Mouse (Mus musculus) embryonic facial prominence, embryonic 13.5 days (tissue): ENCODE results near the gene Cntn5. TPM values are rescaled to one million over a fixed set of nuclear protein-coding genes. Genes with fewer than 3 reads are reported as not detected.

Experiments
- ATAC-seq: fragments of 200-750 bp; cut with Nextera tagmentation; 2 replicates; pipeline ENCODE4 v1.8.0; 2017; ENCODE audit warnings: low read depth; ENCODE audit not compliant: insufficient number of reproducible peaks, insufficient read depth, low FRiP score, low TSS enrichment
- H3K27ac ChIP-seq: fragments of 300-500 bp; sonication (generic); 2 replicates; pipeline ENCODE4 v1.5.1; 2015; ENCODE audit warnings: moderate library complexity, mild to moderate bottlenecking, inconsistent platforms
- H3K27me3 ChIP-seq: fragments of 300-500 bp; sonication (generic); 2 replicates; pipeline ENCODE4 v1.6.1; 2015; ENCODE audit warnings: mild to moderate bottlenecking, inconsistent platforms
- H3K36me3 ChIP-seq: fragments of 300-500 bp; sonication (generic); 2 replicates; pipeline ENCODE4 v1.6.1; 2015; ENCODE audit warnings: mild to moderate bottlenecking, inconsistent platforms
- H3K4me1 ChIP-seq: fragments of 300-500 bp; sonication (generic); 2 replicates; pipeline ENCODE4 v1.6.1; 2015; ENCODE audit warnings: inconsistent platforms
- H3K4me2 ChIP-seq: fragments of 300-500 bp; sonication (generic); 2 replicates; pipeline ENCODE4 v1.6.1; 2015; ENCODE audit warnings: moderate library complexity, mild to moderate bottlenecking, inconsistent platforms
- H3K4me3 ChIP-seq: fragments of 300-500 bp; sonication (generic); 2 replicates; pipeline ENCODE4 v1.5.1; 2015; ENCODE audit warnings: mild to moderate bottlenecking, inconsistent platforms
- H3K9ac ChIP-seq: fragments of 300-500 bp; sonication (generic); 2 replicates; pipeline ENCODE4 v1.6.1; 2015; ENCODE audit warnings: mild to moderate bottlenecking, inconsistent platforms
- H3K9me3 ChIP-seq: fragments of 300-500 bp; sonication (generic); 2 replicates; pipeline ENCODE4 v1.6.1; 2016; ENCODE audit warnings: inconsistent platforms
- WGBS: fragments of 180-500 bp; shearing (Covaris S2); methylation state at CpG from one replicate; pipeline ENCODE4 v1.1.7; 2015; ENCODE audit warnings: mixed read lengths; 5-methylcytosine and 5-hydroxymethylcytosine counted together
- polyA plus RNA-seq: library from polyadenylated mRNA; unstranded; fragments of >200 nt; fragmentation: Nextera tagmentation; extraction: Ambion mirVana; gene quantifications from 2 replicates; pipeline ENCODE4 v1.2.1, GENCODE M21; 2015

Cntn5 gene
- polyA plus RNA-seq, 1 experiment from 2014 or later = 3.4 TPM

DNA sequence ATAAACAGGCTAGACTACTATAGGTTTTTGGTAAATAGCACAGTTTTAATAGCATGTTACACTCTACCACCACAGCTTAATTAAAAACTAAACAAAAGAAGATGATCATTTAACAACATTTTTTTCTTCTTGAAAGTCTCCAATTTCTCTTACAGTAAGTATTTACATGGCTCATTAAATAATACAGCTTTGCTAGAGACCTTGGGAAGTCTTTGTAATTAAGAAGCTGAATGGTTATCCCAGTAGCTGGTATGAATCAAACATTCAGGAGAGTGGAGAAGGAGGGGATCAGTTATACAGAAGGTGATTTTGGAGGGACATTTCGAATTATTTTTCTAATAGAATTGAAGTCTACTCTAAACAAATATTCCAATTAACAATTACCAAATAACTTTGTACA, 1186.4 kb downstream of the Cntn5 start:
- WGBS = 76% methylated on average over 1 of the region's 1 CpGs
- Histone ChIP-seq H3K4me3 (no peak overlapping the region), H3K36me3 (no peaks in the 10 kb centered on the region), H3K4me1 (no peaks in the 10 kb centered on the region), H3K9ac (no peak overlapping the region), H3K9me3 (no peaks in the 10 kb centered on the region), H3K4me2 (no peak overlapping the region), H3K27ac (no peak overlapping the region), H3K27me3 (no peaks in the 10 kb centered on the region)
- ATAC-seq = no peak

DNA sequence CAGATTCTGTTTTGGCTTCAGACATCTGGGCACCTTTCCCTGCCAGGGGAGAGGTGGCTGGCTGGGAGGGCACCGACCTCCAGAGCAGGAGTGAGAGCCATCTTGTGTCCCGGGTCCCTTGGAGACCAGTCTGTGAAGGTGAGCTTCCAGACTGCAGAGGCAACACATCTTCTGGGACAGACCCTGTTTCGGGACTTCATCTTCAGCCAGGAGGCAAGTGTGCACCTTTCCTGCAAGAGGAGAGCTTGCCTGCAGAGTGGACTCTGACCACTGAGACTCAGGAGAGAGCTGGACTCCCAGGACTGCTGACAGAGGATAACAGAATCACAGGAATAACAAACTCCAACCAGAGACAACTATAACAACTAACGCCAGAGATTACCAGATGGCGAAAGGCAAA, 1195.9 kb downstream of the Cntn5 start:
- H3K9me3 ChIP-seq = no peaks in the 10 kb centered on the region
- H3K27me3 ChIP-seq = no peaks in the 10 kb centered on the region
- no peaks in the 10 kb centered on the region for H3K36me3 ChIP-seq
- H3K27ac ChIP-seq = no peak overlapping the region
- ATAC-seq = no peak
- no peak overlapping the region for H3K4me3 ChIP-seq
- H3K9ac ChIP-seq = no peak overlapping the region
- H3K4me2 ChIP-seq = no peak overlapping the region
- no peaks in the 10 kb centered on the region for H3K4me1 ChIP-seq
- WGBS = 87% methylated on average over 5 of the region's 5 CpGs

DNA sequence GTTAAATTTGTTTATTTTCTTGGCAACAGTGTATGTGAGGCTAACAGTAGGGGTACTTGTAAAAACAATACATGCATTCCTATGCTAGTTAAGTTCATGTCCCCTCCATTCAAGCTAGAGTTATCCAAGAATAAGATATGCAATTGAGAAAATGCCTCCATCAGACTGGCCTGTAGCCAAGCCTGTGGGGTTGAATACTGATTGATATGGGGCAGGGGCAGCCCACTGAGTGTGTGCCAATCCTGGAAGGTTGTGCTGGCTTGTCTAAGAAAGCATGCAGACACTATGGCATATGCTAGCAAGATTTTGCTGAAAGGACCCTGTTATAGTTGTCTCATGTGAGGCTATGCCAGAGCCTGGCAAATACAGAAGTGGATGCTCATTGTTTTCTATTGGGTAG, 1196.8 kb downstream of the Cntn5 start:
- Histone ChIP-seq H3K4me3 (no peak overlapping the region), H3K27me3 (no peaks in the 10 kb centered on the region), H3K9ac (no peak overlapping the region), H3K27ac (no peak overlapping the region), H3K4me2 (no peak overlapping the region), H3K36me3 (no peaks in the 10 kb centered on the region), H3K4me1 (no peaks in the 10 kb centered on the region), H3K9me3 (no peaks in the 10 kb centered on the region)
- ATAC-seq = no peak

DNA sequence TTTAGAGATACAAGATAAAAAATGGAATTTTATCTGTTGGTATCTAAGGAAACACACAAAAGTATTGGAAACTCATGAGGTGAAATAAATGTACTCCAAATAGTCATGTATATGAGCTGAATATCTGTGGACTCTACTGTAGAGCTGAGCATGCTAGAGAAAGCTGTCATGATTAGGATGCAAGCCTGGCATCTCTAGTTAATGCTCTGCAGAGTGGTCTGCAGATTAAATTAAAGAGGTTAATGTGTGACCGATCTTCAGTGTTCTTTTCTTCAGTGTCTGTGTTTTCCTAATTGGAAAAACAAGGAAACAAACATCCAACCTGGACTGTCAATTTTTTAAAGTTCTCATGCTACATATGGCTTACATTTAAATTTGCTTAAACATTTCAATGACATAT, 1199.4 kb downstream of the Cntn5 start:
- Histone ChIP-seq H3K4me3 (no peak overlapping the region), H3K9me3 (no peaks in the 10 kb centered on the region), H3K4me2 (no peak overlapping the region), H3K9ac (no peak overlapping the region), H3K27ac (no peak overlapping the region), H3K27me3 (no peaks in the 10 kb centered on the region), H3K36me3 (no peaks in the 10 kb centered on the region), H3K4me1 (no peaks in the 10 kb centered on the region)
- WGBS = 61% methylated on average over 1 of the region's 1 CpGs
- no peak for ATAC-seq

DNA sequence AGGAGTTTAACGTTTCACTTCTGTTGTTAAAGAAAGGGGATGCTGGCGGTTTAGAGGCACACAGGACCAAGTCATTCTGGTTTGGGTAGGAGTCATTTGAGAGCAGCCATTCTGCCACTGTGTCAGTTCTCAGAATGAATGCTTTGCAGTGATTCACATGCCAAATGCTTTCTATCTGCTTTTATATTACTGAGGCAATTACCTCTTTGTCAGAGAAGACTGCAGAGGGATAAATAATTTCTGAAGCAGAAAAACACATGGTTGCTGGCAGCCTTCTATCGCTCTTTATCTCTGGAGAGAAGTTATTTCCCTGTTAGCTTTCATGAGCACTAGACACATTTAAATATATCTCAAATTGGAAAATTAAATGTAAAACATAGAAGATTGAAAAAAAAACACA, 1207.9 kb downstream of the Cntn5 start:
- no peaks in the 10 kb centered on the region for H3K36me3 ChIP-seq
- H3K27me3 ChIP-seq = no peaks in the 10 kb centered on the region
- no peak overlapping the region for H3K4me2 ChIP-seq
- no peak overlapping the region for H3K9ac ChIP-seq
- no peak overlapping the region for H3K27ac ChIP-seq
- H3K9me3 ChIP-seq = no peaks in the 10 kb centered on the region
- WGBS = 50% methylated on average over 3 of the region's 3 CpGs
- no peaks in the 10 kb centered on the region for H3K4me1 ChIP-seq
- ATAC-seq = no peak
- no peak overlapping the region for H3K4me3 ChIP-seq

DNA sequence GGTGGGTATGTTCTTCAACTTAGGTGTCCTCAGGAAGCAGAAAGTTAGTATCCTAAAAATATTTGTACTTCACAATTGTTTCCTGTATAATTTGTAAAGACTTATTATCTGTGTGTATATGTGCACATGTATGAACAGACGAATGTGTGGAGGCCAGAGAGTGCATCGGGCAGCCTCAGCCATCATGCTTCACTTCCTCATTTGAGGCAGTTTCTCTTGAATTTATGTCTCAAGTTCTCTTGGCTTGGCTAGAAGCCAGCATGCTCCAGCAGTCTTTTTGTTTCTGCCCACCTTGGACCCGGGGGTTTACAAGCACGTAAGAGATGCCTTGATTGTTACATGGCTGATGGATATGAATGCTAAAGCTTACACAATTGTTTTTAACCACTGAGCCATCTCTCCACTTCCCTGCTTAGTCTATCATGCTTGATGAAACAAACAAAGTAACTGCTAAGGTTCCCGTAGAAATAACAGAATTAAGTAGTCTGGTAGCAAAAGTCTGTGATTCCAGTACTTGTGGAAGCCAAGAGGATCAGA, 1222.2 kb downstream of the Cntn5 start:
- no peak overlapping the region for H3K4me3 ChIP-seq

DNA sequence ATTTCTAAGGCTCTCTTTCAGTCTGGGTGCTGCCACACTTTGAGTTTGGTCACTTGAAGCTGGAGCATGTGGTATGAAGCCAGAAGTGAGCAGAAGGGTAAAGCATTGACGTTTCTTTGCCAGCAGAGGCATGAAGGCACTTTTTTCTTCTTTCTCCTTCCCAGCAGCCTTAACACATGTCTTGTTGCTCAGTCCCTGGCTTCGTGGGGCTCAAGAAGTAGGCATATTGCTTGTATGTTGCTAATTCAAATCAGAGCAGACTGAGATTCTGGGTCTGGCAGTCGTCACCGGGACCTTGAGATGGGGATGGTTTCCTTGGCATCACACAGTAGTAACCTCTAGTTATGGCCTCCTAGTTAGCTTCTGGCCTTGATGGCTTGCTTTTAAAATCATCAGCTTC, 1228.5 kb downstream of the Cntn5 start:
- no peaks in the 10 kb centered on the region for H3K27me3 ChIP-seq
- no peak overlapping the region for H3K4me2 ChIP-seq
- no peaks in the 10 kb centered on the region for H3K4me1 ChIP-seq
- no peaks in the 10 kb centered on the region for H3K9me3 ChIP-seq
- no peak overlapping the region for H3K4me3 ChIP-seq
- no peak overlapping the region for H3K9ac ChIP-seq
- no peak for ATAC-seq
- WGBS = 73% methylated on average over 4 of the region's 4 CpGs
- no peak overlapping the region for H3K27ac ChIP-seq
- no peaks in the 10 kb centered on the region for H3K36me3 ChIP-seq

More for the DNA sequence above, 1222.2 kb downstream of the Cntn5 start:
- H3K27me3 ChIP-seq = no peaks in the 10 kb centered on the region
- WGBS = 70% methylated on average over 5 of the region's 5 CpGs
- no peak for ATAC-seq
- no peak overlapping the region for H3K4me2 ChIP-seq
- no peaks in the 10 kb centered on the region for H3K4me1 ChIP-seq
- H3K9me3 ChIP-seq = no peaks in the 10 kb centered on the region
- H3K9ac ChIP-seq = no peak overlapping the region
- no peaks in the 10 kb centered on the region for H3K36me3 ChIP-seq
- no peak overlapping the region for H3K27ac ChIP-seq

DNA sequence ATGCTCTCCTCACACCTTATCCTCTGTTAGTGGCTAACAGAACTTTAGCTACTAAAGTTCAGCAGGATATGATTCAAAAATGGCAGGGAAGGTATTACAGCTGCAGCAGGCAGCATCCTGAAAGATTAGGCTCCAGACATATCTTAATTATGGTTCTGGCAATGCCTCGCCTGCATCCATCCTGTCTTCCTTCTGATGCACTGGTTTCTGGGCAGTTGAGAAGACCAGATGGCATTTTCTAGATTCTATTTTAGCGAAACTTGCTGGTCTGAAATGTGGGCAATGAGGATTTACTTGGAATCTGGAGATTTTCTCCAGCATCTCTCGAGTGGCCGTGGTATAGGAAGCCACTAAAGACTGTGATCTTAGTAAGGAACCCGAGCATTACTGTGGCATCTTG, 1230.0 kb downstream of the Cntn5 start:
- no peaks in the 10 kb centered on the region for H3K36me3 ChIP-seq
- no peaks in the 10 kb centered on the region for H3K4me1 ChIP-seq
- H3K4me3 ChIP-seq = no peak overlapping the region
- no peak overlapping the region for H3K9ac ChIP-seq
- 84% methylated on average over 5 of the region's 5 CpGs for whole genome bisulfite sequencing
- ATAC-seq = no peak
- H3K4me2 ChIP-seq = no peak overlapping the region
- H3K27ac ChIP-seq = no peak overlapping the region
- no peaks in the 10 kb centered on the region for H3K27me3 ChIP-seq
- no peaks in the 10 kb centered on the region for H3K9me3 ChIP-seq

DNA sequence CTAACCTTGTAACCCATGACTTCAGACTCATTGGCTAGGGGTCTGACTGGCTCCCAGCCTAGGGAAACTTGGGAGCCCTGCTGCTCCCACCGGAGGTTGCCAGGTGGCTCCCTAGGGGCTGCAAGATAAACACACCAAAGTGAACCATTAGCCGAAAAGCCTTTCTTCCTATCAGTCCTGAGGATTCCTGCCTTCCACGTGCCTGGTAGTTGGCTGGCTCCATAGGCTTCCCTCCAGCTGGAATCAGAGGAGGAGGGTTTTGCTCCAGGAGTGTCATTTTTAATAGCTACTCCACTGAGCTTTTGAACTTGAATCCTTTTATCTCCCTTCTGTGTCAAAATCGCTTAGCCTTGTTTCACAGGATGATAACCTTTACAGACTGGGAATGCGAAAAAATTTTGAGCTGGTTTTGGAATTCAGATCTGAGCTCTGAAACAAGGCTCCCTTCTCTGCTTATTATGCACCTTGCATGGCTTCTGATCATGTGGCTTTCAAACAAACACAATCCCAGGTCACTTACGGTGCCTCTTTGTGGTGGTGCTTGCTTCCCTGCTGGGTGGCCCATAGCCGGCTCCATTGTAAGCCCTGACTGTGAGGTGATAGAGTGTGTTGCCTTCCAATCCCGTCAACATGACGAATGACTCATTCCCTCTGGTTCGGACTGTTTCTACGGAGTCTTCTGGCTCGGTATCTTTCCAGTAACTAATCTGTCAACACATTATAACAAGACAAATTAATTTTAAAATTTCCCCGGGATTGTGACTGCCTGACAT, 1231.1 kb downstream of the Cntn5 start:
- H3K27ac ChIP-seq = no peak overlapping the region
- no peak overlapping the region for H3K4me2 ChIP-seq
- no peaks in the 10 kb centered on the region for H3K4me1 ChIP-seq
- no peaks in the 10 kb centered on the region for H3K9me3 ChIP-seq
- 24% methylated on average over 13 of the region's 13 CpGs for WGBS
- no peak overlapping the region for H3K9ac ChIP-seq
- H3K36me3 ChIP-seq = no peaks in the 10 kb centered on the region
- H3K27me3 ChIP-seq = no peaks in the 10 kb centered on the region
- ATAC-seq = no peak
- no peak overlapping the region for H3K4me3 ChIP-seq

DNA sequence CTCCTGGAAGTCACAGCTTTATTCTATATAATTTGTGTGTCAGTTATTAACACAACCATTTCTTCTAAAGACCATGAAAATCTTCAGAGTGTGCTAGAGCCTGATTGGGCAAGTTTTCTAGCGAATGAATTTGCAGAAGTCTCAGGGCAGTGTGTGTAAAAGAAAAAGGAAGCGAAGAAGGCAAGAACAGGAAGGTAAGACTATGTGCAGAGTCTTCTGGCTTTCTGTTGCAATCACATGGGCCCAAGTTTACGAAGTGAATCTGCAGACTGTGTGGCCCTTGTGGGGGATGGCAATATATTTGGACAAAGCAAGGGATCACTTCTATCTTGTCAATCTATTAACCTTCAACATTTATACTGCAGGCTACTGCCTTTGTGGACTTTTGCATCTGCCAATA, 1251.1 kb downstream of the Cntn5 start:
- no peaks in the 10 kb centered on the region for H3K27me3 ChIP-seq
- no peaks in the 10 kb centered on the region for H3K4me1 ChIP-seq
- no peak overlapping the region for H3K9ac ChIP-seq
- 86% methylated on average over 3 of the region's 3 CpGs for WGBS
- H3K36me3 ChIP-seq = no peaks in the 10 kb centered on the region
- H3K4me3 ChIP-seq = no peak overlapping the region
- H3K27ac ChIP-seq = no peak overlapping the region
- ATAC-seq = no peak
- H3K9me3 ChIP-seq = no peaks in the 10 kb centered on the region
- no peak overlapping the region for H3K4me2 ChIP-seq

DNA sequence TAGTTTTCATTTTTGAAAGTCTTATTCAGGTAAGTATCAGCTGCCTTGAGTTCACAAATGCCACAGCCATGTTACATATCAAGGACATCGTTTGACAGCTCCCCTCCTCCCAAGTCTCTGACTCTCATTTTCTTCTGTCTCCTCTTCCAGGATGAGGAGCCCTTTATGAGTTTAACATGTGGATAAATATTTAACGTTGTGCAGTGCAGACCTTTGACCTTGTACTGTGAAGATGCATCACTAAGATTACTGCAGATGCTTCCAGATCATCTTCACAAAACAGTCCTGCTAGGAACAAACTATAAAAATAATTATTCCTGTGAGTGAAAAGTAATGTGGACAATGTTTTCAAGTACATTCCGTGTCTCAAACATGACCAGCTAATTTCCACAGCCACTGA, 1257.2 kb downstream of the Cntn5 start:
- no peaks in the 10 kb centered on the region for H3K9me3 ChIP-seq
- H3K4me1 ChIP-seq = no peaks in the 10 kb centered on the region
- no peaks in the 10 kb centered on the region for H3K36me3 ChIP-seq
- no peak overlapping the region for H3K27ac ChIP-seq
- no peak overlapping the region for H3K4me2 ChIP-seq
- no peak overlapping the region for H3K4me3 ChIP-seq
- no peak overlapping the region for H3K9ac ChIP-seq
- no peak for ATAC-seq
- no peaks in the 10 kb centered on the region for H3K27me3 ChIP-seq
- WGBS = 72% methylated on average over 3 of the region's 3 CpGs

DNA sequence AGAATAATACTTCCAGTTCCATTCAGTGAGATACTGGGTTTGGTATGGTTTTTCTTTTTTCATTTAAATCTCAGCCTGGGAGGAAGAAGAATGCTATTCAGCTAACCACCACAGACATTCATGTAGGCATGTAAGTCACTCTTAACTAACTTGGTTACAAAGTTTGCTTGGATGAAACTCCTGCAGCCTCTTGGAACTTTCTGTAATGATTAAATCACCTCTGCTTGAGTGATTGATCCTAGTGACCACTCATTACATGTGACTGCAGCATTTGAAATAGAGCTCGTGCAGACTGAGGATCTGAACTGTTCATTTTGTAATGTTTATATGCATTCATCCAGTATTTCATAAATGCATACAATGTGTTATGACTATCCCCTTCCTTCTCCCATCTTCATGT, 1258.3 kb downstream of the Cntn5 start:
- Histone ChIP-seq H3K4me3 (no peak overlapping the region), H3K4me1 (no peaks in the 10 kb centered on the region), H3K27ac (no peak overlapping the region), H3K4me2 (no peak overlapping the region), H3K9ac (no peak overlapping the region), H3K36me3 (no peaks in the 10 kb centered on the region), H3K27me3 (no peaks in the 10 kb centered on the region), H3K9me3 (no peaks in the 10 kb centered on the region)
- ATAC-seq = no peak
- WGBS = 80% methylated on average over 1 of the region's 1 CpGs
